Mouse (Mus musculus) heart, postnatal 14 days (tissue): Measurements from ENCODE around the gene Trf. TPM values are rescaled to one million over a fixed set of nuclear protein-coding genes. Genes with fewer than 3 reads are reported as not detected.
"Not testable (repeated sequence)": the region's sequence is repeated elsewhere in the genome, so short reads cannot be mapped to it uniquely, and the experiment has no call there.

Experiments used
- DNase-seq, 2 experiments: peaks; one replicate each; pipeline ENCODE4 v3.0.0; 2021 to 2022
- intact Hi-C: fragments of 180-260 bp; cut with DNase I; formaldehyde crosslinking; loops from one replicate; pipeline ENCODE4 v1.15.1; 2025
- total RNA-seq, 2 experiments: library from RNA; stranded (reverse); gene quantifications; 2 replicates each; pipeline ENCODE4 v1.2.3; 2021

Gene Trf
- total RNA-seq, 2 experiments from 2014 or later, result 44.6 to 49.3 TPM

DNA sequence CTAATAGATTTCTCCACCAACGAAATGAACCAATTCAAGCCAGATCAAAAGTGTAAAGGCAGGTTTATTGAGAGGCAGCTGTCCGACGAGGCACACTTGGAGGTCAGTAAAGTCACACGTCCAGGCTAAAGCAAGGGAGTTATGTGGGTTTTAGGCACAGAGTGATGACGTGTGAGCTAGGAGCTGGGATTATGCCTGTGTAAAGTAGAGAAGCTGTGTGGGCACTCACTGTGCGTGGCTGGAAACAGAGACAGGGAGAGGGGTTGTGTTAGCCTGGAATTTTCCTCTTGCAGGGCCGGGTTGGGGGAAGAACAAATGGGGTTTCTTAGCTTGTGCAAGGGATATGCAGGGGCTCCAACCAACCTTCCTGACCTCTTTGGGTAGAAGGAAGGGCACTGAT lies 61.5 kb downstream of the Trf start:
- intact Hi-C loops, result no loop called here
- no peak for DNase-seq

DNA sequence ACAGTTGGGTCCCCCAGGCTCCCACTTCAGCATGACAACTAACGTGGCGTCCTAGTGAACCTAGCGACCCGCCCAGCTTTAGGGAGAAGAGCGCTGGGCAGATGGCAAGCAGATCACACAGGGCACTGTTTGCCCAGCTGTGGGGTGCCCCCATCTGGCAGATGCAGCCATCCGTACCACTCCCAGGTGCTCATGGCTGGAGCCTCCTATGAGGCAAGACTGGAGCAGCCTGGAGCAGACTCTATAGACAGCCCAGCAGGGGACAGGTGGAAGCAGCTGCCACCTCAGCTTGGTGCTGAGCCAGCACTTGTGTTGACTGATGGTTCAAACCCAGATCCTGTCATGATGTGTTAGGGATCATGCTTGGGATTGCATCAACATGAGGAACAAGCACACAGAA lies 62.2 kb downstream of the Trf start:
- DNase-seq, result peak; percentile 27 to 37
- intact Hi-C loops, result no loop called here

DNA sequence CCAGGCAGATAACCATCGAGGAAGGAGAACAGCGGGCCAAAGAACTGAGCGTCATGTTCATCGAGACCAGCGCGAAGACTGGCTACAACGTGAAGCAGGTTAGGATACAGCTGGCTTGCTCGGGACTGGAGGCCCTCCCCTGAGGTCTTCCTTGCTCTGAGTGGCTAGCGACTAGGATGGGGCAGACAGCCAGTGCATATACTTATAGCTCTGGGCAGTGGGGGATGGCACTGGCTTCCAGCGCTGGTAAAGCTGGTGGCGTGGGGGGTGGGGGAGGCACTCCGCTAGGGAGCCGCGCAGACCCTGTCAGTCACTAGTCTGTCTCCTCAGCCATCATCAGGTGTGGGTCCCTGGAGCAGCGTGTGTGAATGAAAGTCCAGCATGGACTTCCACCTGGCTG lies 66.4 kb downstream of the Trf start:
- intact Hi-C loops, result no loop called here
- DNase-seq, result no peak

DNA sequence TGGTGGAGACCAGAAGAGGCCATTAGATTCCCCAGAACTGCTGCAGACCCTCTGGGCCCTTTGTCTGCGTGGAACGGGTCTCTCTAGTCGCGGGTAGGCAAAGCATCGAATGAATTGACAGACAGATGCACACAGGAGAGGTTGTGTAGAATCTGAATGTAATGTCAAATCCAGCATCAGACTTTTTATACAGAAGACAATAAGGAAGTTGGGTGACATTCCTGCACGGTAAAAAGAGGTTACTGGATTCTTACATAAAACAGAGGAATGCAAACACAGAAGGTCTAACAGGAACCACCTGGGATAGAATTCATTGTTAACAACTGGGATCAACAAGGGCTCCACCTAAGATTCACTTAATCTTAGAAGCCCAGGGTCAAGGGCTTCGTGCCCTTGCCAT lies 75.1 kb downstream of the Trf start:
- intact Hi-C loops, DNase-seq: not testable (repeated sequence)

DNA sequence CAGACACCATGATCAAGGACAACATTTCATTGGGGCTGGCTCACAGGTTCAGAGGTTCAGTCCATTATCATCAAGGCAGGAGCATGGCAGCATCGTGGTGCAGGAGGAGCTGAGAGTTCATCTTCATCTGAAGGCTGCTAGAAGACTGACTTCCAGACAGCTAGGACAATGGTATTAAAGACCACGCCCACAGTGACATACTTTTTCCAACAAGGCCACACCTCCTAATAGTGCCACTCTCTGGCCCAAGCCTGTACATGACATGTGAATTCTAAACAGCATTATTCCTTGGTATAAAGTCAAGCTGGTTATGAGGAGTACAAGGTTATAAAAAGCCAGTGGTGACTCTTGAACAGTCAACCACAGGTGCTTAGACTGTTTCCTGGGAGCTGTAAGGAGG lies 75.7 kb downstream of the Trf start:
- intact Hi-C loops, result no loop called here
- no peak for DNase-seq

Other genes with a start within 250 kb of the Trf start
- gene Slco2a1, start 241.7 kb downstream of the Trf start, total RNA-seq, result 1 to 10 TPM; 7.0 to 8.6 TPM
- 1 to 10 TPM; 1.5 to 1.8 TPM for gene Rab6b, start 118.7 kb downstream of the Trf start, total RNA-seq
- gene Srprb, start 28.3 kb downstream of the Trf start, total RNA-seq, result 10 to 100 TPM; 16.7 to 18.6 TPM
- 1 to 10 TPM; 6.6 to 7.1 TPM for gene Gm20425, start 137 bp downstream of the Trf start, total RNA-seq
- gene 1300017J02Rik, start 74.6 kb upstream of the Trf start, total RNA-seq, result under 1 TPM; 0.34 to 0.45 TPM
- gene Topbp1, start 74.8 kb upstream of the Trf start, total RNA-seq, result 10 to 100 TPM; 12.8 to 17.6 TPM
- 10 to 100 TPM; 85.5 to 99.8 TPM for gene Cdv3, start 135.4 kb upstream of the Trf start, total RNA-seq
- under 1 TPM in 1 of 2 experiments, not detected in 1; 0.65 TPM for gene Bfsp2, start 250.0 kb upstream of the Trf start, total RNA-seq